Comparison of ENCODE assay signal across 28 mouse cellular contexts in genomic region chr13:42915081-42915480, GRCm38 (mm10).
DNase-seq lines count a peak whose midpoint lies in the region; ATAC-seq and TF ChIP-seq lines count a peak whose summit lies in the region.
"Had no signal": no experiment of that assay in that cellular context is flagged by ENCODE, and none has a peak within 500 bp of the region (broad histone marks: within the 10 kb centered on the region; RNA-seq: fewer than 3 reads in every experiment).

No protein-coding gene starts in this region.

- H3K9me3 ChIP-seq in CH12.LX (replicated peaks; ENCODE audit: low read length): no peaks in the 10 kb centered on the region
- H3K9me3 ChIP-seq: embryonic facial prominence, embryonic 10.5 days; embryonic facial prominence, embryonic 13.5 days; forebrain, embryonic 12.5 days; forebrain, embryonic 15.5 days; heart, embryonic 15.5 days had no signal

- H3K4me1 ChIP-seq in CH12.LX (ENCODE audit: control insufficient read depth in 1 of 2, insufficient read depth in 2 of 2): peaks cover 0 to 7% of the 10 kb centered on the region in 2 experiments; a peak in 1 of 4 replicates

- dilution Hi-C loops in CH12.LX (cut with MboI; ENCODE audit: extremely low pct_ligation_motif_present, extremely low pct_unique_long_range_greater_than_20kb, low sequenced_read_pairs): no loop called here

- no peak overlapping the region for H3K27ac ChIP-seq in CH12.LX (ENCODE audit: insufficient read depth, low read depth)
- H3K27ac ChIP-seq: embryonic facial prominence, embryonic 10.5 days; embryonic facial prominence, embryonic 13.5 days; forebrain, embryonic 12.5 days; forebrain, embryonic 15.5 days; heart, adult 2 months; heart, embryonic 15.5 days; hindbrain, embryonic 14.5 days; hindbrain, postnatal 0 days had no signal

- no peak for TF ChIP-seq EP300 in CH12.LX (IDR thresholded peaks at IDR 0.05; ENCODE audit: low read length)

- no peaks in the 10 kb centered on the region for H3K27me3 ChIP-seq in CH12.LX (replicated peaks)
- H3K27me3 ChIP-seq: forebrain, embryonic 15.5 days had no signal

- no peak for ATAC-seq in activated CD4-positive, CD25-positive, alpha-beta regulatory T cell, adult 4 months
- ATAC-seq in monocyte, adult 5-6 weeks (replicated peaks; ENCODE audit: insufficient number of reproducible peaks, low FRiP score, low TSS enrichment, poor library complexity, severe bottlenecking): no peak
- ATAC-seq: CD4-positive, CD25-positive, alpha-beta regulatory T cell, adult 4 months; forebrain, embryonic 15.5 days; hindbrain, postnatal 0 days; Patski had no signal

- no peak overlapping the region for H3K9ac ChIP-seq in CH12.LX (ENCODE audit: insufficient read depth, low read depth)
- H3K9ac ChIP-seq: heart, embryonic 15.5 days; hindbrain, embryonic 14.5 days had no signal

- H3K79me2 ChIP-seq in CH12.LX (replicated peaks; ENCODE audit: control insufficient read depth, extremely low read depth, insufficient read depth, poor library complexity, severe bottlenecking): no peaks in the 10 kb centered on the region

- in situ Hi-C loops in CH12.LX (cut with MboI; ENCODE audit: low pct_ligation_motif_present, low pct_unique_long_range_greater_than_20kb, low sequenced_read_pairs): no loop called here

- TF ChIP-seq CTCF in CH12.LX (conservative IDR thresholded peaks at IDR 0.05 in 1 of 2, IDR thresholded peaks at IDR 0.05 in 1 of 2; ENCODE audit: low read depth in 2 of 2, low read length in 2 of 2): no peak

- H3K4me3 ChIP-seq in CH12.LX (replicated peaks in 1 of 3; ENCODE audit: low read depth in 2 of 3, low read length in 2 of 3, poor library complexity in 1 of 3): no peak overlapping the region
- H3K4me3 ChIP-seq: erythroblast, embryonic 14.5 days; heart, adult 2 months had no signal

- no peak for TF ChIP-seq POLR2A in CH12.LX (IDR thresholded peaks at IDR 0.05; ENCODE audit: low read depth, low read length)

- DNase-seq in lung, adult 18-20 months: peak; percentile 38 to 58
- no peak for DNase-seq in lung, postnatal 10 days
- no peak for DNase-seq in CH12.LX (ENCODE audit: extremely low read depth)
- DNase-seq in Muller cell, postnatal 12 days (ENCODE audit: inconsistent ontology term): peak; percentile 17
- DNase-seq: adrenal gland, adult 2 months; adrenal gland, postnatal 14 days; cerebellum, adult 11 months; cerebellum, adult 2 months; cerebellum, adult 9-11 months; cerebellum, postnatal 25 days; embryo, embryonic 11 days; gastrocnemius, postnatal 25 days; heart, adult 2 months; heart, postnatal 14 days; heart, postnatal 4 days had no signal

- no peaks in the 10 kb centered on the region for H3K36me3 ChIP-seq in CH12.LX (replicated peaks in 1 of 2; ENCODE audit: control insufficient read depth in 1 of 2, insufficient read depth in 1 of 2, low read length in 1 of 2)
- H3K36me3 ChIP-seq: embryonic facial prominence, embryonic 10.5 days; embryonic facial prominence, embryonic 13.5 days; forebrain, embryonic 12.5 days; forebrain, embryonic 15.5 days; heart, embryonic 12.5 days; heart, embryonic 15.5 days had no signal

- H3K4me2 ChIP-seq in CH12.LX (ENCODE audit: insufficient read depth, low read depth, poor library complexity, severe bottlenecking): no peak overlapping the region

- TF ChIP-seq RAD21 in CH12.LX (IDR thresholded peaks at IDR 0.05; ENCODE audit: low read depth, low read length): no peak

TF ChIP-seq in CH12.LX, 34 proteins besides CTCF, POLR2A, EP300 and RAD21:
- TF ChIP-seq ZNF384 (IDR thresholded peaks at IDR 0.05; ENCODE audit: low read depth, low read length): no peak
- 0 out of 2 replicates have a peak, but pooled peaks have one; percentile 13 for TF ChIP-seq BHLHE40 (IDR thresholded peaks at IDR 0.05; ENCODE audit: low read depth, low read length)

Comparison
In these comparisons a context has a peak if more than half of its experiments do, and no peak if none do; other contexts are left out.
1. DNase-seq: peak in lung, adult 18-20 months (2 of 2) and Muller cell, postnatal 12 days (single experiment); none in lung, postnatal 10 days (single experiment) and CH12.LX (single experiment).